Mouse (Mus musculus) E14TG2a.4 (cell line): ENCODE measurements around the gene Ubash3b.

ENCODE experiments used
- CTCF ChIP-seq: conservative IDR thresholded peaks from 2 replicates; pipeline ENCODE4 v1.5.1; 2014; ENCODE audit warnings: low read length
- NANOG ChIP-seq: IDR thresholded peaks from 2 replicates; pipeline ENCODE4 v1.6.1; 2014; ENCODE audit warnings: borderline replicate concordance, low read length, mixed read lengths
- POU5F1 ChIP-seq: IDR thresholded peaks from 2 replicates; pipeline ENCODE4 v1.6.1; 2014; ENCODE audit warnings: low read length, borderline replicate concordance

- TF ChIP-seq CTCF: no peak
- TF ChIP-seq NANOG: no peak
- TF ChIP-seq POU5F1: no peak
These were observed 31.6 kb downstream of the Ubash3b start for GRCm38 (mm10) chr9:41129802-41130480.
